Mouse (Mus musculus) thymus, postnatal 0 days (tissue): Measurements from ENCODE around the gene Cela3b. TPM values are rescaled to one million over a fixed set of nuclear protein-coding genes. Genes with fewer than 3 reads are reported as not detected.
"Not testable (repeated sequence)": the region's sequence is repeated elsewhere in the genome, so short reads cannot be mapped to it uniquely, and the experiment has no call there.

Source experiments
- DNase-seq: peaks from one replicate; pipeline ENCODE4 v3.0.0-alpha.2; 2015; ENCODE audit warnings: low spot score
- polyA plus RNA-seq: library from polyadenylated mRNA; unstranded; fragments of >200 nt; fragmentation: Nextera tagmentation; extraction: Ambion mirVana; gene quantifications from 2 replicates; pipeline ENCODE4 v1.2.1, GENCODE M21; 2015

Gene Cela3b
- polyA plus RNA-seq, 1 experiment from 2014 or later: not detected

DNA sequence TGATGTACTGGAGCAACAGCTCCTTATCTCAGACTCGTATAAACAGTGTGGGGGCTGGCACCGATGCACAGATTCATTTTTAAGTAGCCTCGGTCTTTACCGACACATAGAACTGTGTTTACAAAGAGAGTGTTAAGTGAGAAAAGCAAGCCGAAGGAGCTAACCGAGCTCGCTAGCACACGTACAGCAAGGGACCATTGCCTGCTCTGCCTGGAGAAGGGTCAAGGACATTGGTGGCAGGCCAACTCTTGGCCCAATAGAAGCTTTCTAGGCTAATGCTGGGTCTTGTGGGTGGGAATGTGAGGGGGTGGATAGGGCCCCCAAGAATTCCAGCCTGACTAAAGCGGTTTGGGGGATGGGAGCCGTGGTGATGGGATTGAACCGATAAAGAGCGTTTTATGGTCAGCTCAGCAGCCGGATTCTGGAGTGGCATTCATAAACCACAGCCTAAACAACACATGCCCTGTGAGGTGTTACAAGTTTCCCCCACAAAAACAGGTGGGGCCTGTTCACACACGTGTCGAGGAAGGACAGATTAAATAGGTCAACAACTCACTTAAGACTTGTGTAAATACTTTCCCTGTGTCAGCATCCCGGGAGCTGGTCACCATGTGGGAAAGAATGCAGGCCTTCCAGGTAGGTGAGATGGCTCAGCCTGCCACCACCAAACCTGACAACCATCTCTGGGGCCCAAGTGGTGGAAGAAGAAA, 31.8 kb upstream of the Cela3b start:
- DNase-seq: no peak

DNA sequence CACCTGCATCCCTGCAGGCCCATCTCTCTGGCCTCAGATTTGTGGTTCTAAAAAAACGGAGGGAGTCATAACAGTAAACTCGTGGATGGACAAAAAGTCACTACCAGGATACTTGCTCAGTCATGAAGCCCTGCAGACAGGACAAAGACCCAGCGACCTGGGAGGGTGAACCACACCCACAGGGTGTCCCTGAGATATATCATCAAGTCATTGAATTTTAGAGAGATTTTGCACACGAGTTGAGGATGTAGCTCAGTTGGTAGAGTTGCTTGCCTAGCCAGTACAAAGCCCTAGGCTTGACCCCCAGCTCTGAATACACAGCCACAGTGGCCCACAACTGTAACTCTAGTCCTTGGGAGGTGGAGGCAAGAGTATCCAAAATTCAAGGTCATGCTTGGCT, 30.9 kb upstream of the Cela3b start:
- DNase-seq: no peak

DNA sequence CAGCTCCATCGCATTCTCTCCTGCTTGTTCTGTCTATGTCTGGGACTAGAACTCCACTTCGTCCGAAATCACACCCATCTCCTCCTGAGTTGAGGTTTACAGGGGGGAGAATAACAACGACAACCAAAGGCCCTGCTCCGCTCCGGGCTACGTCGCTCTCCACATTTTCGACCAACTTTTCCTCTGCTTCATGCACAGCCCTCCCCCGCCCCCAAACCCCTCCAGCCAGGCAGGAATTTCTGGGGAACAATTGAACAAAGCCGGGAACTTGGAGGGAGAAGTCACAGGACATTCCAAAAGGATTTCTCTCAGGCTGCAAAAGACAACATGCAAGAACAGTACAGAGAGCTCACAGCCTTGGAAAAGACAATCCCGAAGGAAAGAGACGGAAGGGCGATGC, 30.3 kb upstream of the Cela3b start:
- DNase-seq: no peak

DNA sequence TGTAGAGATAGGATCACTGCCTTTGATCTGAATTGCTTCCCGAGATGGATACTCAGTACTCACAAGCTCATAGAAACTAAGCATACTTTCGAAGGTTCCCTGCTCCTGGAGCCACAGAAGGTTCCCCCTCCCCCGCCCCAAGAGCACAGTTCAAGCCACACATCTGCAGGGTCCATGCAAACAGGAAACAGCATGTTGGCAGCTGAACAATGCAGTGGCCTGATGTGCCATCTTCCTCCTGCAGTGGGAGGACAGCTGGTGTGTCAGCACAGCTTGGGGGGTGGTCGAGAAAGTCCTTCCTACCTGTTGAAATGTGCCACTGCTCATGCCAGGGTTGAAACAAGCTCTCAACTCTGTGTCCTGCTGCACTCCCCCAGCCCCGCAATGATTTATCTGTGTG, 28.5 kb upstream of the Cela3b start:
- peak; percentile 69 for DNase-seq

DNA sequence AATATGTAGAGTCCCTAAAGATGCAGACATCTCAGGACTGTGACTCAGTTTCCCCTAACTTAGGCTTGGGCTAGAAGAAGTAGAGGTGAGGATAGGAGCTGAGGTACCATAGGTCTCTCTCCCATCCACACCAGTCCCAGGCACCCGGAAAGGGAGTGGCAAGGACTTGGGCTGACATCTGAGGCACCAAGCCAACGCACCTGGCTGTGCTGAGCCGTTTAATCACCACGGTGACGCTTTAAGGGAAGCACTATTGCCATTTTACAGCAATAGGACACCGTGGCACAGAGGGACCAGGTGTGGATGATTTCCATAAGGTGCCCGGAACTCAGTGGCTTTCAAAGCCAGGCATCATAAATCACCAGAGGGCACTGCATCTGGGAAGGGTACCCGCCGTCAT, 28.0 kb upstream of the Cela3b start:
- DNase-seq: peak; percentile 51

DNA sequence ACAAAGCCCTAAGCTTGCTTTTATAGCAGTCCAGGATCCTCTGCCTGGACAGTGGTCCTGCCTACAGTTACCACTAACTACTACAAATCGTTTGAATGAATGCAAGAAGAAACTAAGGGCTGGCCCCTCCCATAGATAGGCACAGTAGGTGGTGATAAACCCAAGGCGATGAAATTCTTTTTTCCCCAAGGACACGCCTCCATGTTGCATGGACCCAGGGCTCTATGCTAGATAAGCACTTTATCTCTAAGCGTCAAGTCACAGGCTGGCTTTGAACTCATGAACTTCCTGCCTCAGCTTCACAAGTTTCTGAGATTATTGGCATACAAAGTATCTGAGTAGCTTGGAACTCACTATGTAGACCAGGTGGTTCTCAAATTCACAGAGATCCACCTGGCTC, 27.0 kb upstream of the Cela3b start:
- DNase-seq: no peak

DNA sequence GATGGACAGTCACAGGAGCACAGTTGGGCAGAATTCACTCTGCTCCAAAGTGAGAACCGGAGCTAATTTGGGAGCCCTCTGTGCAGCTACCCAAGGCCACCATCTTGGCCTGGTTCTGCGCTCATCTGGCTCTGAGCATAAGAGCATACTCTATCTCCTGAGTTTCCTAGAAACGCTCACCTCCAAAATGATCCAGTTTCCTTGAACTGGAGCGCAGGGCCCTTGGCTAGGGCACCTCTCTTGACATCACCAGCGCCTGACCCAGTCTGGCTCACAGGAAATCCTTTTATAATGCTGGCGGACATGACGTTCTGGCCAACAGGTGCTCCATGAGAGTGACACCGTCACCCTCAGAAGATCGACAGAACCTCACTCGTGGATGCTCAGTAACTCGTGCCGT, 26.2 kb upstream of the Cela3b start:
- no peak for DNase-seq

DNA sequence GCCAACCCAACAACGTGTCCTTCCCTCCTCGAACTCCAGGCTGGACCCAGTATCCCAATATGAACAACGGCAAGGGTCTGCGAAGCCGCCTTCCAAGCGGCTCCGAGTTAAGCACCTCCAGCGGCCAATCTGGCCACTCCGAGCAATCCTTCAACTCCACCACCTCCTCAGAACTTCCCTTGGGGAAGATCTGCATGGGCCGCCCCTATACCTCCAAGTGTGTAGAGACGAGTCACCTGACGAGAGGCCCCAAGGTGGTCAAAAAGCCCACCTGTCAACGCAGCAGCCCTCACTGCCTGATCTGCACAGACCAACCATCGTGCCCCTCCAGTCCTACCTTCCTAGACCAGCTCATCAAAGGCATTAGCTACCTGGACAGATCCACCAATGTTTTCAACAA, 24.2 kb upstream of the Cela3b start:
- no peak for DNase-seq

DNA sequence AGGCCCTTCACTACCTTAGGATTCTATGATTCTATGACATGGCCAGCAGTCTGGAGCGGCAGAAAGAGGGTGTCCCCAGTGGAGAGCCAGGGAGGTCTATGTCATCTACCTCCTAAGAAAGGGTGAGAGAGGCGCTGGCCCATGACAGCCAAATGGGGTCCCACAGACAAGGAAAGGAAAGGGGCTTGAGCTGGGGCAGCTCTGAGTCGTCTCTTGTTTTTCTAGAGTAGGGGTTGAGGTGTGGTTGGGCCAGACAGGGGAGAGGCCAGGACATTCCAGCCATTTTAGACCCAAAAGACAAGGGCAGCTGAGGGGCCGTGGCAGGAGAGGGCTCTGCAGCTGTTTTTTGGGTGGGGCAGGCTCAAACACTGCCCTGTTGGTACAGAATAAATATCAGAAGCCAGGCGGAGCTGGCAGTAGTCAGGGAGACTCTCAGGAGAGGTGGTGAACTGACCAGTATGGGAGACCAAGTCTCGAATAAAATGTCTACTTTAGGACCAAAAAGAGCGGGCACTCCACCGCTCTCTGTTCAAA, 23.0 kb upstream of the Cela3b start, which contains the start of gene 1700013G24Rik:
TSS of gene 1700013G24Rik (plus strand) at position 51 of the 534 bp plus-strand sequence.
- no peak for DNase-seq

DNA sequence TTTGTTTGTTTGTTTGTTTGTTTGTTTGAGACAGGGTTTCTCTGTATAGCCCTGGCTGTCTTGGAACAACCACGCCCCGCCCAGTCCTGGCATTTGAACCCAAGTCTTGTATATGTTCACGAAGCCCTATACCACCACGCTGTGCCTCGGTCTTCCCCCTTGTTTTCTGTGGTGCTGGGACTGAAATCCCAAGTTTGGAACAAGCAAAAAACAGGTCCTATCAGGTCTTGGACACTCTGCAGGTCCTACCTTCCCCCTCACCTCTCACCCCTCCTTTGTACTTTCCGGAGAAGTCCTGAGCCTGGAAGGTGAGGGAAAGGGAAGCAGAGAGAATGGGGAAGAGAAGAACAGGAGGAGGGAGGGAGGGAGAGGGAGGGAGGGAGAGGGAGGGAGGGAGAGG, 21.9 kb upstream of the Cela3b start:
- no peak for DNase-seq

DNA sequence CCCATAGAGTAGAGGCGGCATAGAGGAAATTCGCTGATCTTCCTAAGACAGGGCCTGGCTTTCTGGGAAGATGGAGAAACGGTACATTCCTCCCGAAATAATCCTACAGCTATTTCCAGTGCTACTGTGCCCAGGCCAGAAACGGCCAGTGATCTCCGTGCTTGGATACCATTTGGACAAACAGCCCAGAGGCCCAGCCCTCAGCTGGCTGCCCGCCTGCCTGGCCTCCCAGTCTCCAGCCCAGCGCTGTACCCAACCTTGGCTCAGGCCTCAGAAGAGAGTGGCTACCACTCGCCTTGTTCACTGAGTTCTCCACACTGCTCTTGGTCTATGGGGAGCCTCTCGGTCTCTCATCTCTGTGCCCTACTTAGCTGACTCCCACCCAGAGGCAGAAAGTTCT, 19.4 kb upstream of the Cela3b start:
- no peak for DNase-seq

DNA sequence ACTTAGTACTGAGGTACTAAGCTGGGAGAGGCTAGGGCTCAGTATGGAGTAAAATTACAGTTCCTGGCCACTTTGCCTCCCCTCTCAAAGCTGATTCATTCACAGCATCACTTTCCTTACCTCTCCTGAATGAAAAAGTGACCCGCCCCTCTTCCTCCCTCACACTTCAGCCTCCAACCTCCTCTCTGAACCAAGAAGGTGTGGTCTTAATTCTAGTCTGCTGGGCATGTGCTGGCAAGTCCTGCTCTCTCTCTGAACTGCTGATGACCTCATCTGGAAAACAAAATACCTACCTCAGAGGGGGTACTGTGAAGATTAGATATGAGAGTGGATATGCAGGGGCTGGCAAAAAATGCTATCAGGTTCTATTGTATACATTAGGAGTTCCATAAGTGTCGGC, 18.8 kb upstream of the Cela3b start:
- DNase-seq: no peak

DNA sequence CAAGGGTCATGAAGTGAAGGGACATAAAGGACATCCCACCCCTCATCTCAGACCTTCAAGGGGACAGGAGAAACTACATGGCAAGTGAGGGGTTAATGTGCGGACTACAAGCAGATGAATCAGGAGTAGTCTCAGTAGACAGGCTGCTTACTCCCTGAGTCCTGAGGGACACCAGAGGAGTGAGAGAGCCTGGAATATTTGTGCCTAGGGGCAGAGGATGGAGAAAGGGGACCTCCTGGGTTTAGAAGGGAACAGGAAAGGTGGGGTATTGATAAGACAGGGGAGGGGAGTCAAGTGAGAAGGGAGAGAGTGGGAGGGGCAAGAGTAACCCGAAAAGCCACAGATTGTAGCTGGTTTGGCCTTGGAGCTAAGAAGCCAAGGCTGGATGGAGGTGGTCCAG, 18.3 kb upstream of the Cela3b start:
- DNase-seq: no peak

DNA sequence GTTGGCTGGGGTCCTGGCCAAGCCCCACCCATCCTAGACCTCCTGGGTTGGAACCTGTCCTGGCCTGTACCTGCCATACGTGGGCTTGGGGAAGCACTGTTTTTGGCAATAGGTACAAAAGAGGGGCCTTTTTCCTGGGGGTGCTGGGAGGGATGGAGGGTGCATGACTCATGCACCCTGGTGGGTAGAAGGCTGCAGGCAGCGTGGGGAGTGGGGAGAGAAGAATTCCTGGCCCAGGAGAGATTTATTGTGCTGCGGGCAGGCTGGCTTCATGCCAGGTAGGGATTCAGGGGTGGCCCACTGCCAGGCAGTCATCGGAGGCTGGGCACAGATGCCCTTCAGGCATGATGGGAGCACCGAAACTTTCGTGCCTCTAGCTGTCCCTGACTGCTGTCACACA, 17.9 kb upstream of the Cela3b start:
- no peak for DNase-seq

DNA sequence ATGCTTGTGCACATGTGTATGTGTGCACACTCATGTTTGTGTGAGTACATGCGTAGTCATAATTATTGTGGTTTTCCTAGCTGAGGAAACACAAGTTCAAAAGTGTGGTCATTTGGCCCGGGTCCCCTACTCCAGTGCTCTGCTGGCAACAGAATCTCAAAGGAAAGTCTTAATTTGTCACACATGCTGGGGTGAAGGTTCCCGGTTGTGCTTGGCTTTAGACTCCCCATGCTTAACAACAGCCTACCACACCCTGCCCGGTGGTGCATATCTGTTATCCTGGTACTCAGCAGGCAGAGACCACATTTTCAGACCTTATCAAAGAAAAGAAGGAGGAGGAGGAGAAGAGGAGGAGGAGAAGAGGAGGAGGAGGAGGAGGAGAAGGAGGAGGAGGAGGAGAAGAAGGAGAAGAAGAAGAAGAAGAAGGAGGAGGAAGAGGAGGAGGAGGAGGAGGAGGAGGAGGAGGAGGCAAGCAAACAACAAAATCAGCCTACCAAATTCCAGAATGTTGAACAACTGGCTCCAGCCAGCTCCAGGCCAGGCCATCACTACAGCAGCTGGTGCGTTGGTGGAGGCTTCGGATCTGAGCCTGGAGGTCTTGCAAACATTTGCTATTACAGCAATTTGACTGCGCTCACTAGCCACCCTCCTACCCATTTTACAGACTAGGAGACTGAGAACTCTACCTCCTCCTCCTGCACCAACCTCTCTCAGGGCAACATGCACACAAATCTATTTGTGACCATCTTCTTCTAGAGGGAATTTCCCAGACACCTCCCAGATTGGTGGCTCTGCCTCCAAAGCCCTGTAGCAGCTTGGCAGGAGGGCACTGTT, 17.2 kb upstream of the Cela3b start:
- DNase-seq: no peak

DNA sequence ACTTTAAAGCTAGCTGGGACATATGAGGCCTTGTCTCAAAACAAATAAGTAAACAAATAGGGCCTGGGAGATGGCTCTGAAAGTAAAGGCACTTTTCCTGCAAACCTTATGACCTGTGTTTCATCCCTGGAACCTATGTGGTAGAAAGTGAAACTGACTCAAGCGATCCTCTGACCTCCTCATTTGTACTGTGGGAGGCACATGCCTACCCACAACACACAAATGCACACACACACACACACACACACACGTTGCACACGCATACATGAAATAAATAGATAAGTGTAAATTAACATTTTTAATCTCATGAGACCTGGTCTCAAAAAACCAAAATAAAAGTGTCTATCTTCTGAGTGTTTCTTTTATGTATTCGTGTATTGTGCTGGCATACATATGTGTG, 15.5 kb upstream of the Cela3b start:
- no peak for DNase-seq

DNA sequence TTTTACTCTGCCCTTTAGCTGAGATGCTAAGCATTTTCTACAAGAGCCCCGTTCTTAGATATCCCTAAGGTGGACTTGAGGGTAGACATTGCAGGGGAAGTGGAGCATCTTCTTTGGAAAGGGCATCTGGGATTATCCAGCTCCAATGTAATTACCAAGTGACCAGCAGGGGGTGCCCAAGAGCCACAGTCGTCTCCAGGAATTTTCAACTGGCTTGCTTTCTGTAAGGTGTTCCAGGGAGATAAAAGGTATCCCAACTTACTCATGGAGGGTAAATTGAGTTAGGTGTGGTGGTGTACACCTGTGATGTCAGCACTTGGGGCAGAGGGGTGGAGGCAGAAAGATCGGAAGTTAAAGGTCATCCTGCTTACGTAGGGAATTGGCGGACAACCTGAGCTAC, 13.3 kb upstream of the Cela3b start:
- peak; percentile 63 for DNase-seq

DNA sequence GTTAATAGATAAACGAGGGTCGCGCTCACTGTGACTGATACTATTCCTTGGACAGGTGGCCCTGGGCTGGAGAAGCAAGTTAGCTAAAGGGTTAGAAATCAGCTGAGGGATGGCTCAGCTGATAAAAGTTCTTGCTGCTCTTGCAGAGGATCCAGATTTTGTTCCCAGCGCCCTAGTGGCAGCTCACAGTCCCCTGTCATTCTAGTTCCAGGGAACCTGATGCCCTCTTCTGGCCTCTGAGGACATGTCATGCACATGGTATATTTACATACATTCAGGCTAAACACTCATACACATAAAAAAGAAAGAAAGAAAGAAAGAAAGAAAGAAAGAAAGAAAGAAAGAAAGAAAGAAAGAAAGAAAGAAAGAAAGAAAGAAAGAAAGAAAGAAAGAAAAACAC, 11.0 kb upstream of the Cela3b start:
- no peak for DNase-seq

DNA sequence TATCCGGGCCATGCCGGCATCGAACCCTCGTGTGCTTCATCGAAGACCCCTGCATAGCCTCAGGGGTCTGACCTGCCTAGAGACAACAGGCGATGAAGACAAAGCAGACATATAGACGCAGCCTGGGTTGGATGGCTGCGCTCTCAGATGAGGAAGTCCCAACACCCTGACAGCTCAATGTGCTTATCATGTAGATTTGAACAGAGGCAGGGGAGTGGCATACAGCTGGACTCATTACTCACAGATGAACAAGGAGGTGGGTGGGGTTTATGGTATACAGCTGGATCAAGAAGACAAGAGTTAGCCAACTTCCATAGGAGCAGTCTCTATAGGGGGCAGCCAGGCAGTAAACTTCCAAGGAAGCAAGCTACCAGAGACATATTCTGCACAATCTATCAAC, 8.5 kb upstream of the Cela3b start:
- no peak for DNase-seq

DNA sequence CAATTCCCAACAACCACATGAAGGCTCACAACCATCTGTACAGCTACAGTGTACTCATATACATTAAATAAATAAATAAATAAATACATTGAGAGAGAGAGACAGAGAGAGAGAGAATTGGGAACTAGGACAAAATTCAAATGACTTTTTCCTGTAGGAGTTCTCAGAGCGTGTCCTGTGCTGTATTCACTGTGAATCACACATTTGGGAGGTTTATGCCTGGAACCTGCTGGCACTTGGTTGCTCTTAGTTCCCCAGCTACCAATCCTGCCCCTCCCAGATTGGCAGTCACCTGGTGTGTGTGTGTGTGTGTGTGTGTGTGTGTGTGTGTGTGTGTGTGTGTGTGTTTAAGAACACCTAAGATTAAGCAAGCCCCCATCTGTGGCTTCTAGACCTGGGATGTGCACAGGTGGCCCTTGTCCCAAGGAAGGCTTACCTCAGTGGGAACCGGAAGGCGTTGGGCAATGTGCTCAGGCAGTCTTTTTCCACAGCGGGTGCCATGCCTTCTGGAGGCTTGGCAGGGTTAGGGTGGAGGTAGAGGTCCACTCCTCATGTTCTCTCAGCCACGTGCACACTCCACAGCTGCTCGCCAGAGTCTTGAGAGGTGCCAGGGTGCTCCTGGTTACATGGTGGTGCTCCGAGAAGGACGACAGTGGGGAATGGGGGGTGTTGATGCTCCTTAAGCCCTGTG, 6.8 kb upstream of the Cela3b start:
- DNase-seq: no peak

DNA sequence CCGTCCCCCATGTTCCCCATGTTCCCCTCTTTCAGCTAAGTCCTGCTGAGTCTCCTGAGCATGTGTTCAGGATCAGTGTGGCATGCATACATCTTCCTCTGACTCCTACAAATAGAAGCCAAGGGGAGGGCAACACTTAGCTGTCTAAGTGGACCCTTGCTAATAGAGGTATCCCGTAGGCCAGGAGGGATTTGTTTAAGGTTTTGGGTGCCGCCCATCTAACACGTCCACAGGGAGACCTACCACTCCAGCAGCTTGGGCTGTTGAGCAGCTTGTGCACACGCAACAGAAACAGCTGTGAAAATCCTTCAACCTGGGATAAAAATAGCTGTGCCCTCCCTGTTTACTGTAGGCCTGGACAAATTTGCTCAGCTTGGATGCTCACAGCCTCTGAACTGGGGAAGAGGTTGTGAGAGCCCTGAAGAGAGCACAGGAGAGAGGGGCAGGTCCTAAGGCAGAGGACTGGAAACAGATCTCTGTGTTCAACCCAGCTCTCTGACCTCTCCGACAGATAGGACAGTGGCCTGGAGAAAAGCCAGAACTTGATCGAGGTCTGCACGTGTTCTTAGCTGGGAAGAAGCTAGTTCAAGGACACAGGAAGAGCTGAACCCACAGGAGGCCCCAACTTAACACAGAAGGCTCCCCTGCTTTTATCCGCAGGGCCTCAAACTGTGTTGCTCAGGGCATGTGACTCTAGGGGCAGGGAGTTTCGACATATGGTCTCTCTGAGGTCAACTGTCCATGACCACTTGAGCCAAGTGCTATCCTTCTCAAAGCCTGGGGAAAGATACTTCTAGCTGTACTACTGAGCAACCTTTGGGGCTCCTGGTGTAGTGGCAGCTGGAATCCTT, 2.6 kb upstream of the Cela3b start:
- DNase-seq: not testable (repeated sequence)
